Mouse (Mus musculus) kidney, adult 2 months (tissue): ENCODE measurements at regions not wholly inside any gene's neighbourhood (a gene's known extent, or its start where the extent isn't known, plus 50 kb on each side); places are given as distances from the start of the nearest gene placed in this dataset.

Experiments used
- CTCF ChIP-seq: fragments of 200-500 bp; conservative IDR thresholded peaks from 2 replicates; pipeline ENCODE4 v1.5.1; 2011; ENCODE audit warnings: low read depth, mild to moderate bottlenecking, control low read depth, low read length, moderate library complexity, mixed read lengths; ENCODE audit not compliant: insufficient read depth, insufficient read length
- POLR2A ChIP-seq: fragments of 200-500 bp; IDR thresholded peaks from one replicate; pipeline ENCODE4 v1.6.1; 2011; ENCODE audit warnings: low read depth, low read length, control low read depth

DNA sequence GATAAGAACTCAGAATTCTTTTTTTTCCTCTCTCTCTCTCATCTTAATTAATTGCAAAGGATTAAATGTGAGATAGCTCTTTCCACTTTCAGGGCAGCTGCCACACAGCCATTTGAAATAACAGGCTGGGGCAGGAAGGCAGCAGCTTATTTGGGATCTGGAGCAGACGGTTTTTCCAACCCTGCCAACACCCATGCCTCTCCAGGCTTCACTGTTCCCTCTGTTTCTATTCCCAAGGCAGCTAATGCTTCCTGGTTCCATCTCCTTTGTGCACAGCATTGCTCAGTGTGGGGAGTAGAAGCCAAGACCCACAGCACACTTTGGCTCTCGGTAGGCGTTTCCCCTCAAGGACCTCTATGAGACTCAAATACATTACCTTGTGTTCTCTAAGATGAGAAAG, 109.4 kb upstream of the Nr4a3 start:
- no peak for TF ChIP-seq CTCF
- TF ChIP-seq POLR2A: no peak
